20 mouse cellular contexts compared by ENCODE assay signal in genomic region chr4:154386810-154387209, GRCm38 (mm10). TPM values are rescaled to one million over a fixed set of nuclear protein-coding genes. Genes with fewer than 3 reads are reported as not detected.
DNase-seq lines count a peak whose midpoint lies in the region; ATAC-seq and TF ChIP-seq lines count a peak whose summit lies in the region.
"Had no signal": no experiment of that assay in that cellular context is flagged by ENCODE, and none has a peak within 500 bp of the region (broad histone marks: within the 10 kb centered on the region; RNA-seq: fewer than 3 reads in every experiment).

No protein-coding gene starts in this region.

- TF ChIP-seq CTCF in gastrocnemius, adult 2 months (IDR thresholded peaks at IDR 0.05), result no peak

- no peaks in the 10 kb centered on the region for H3K9me3 ChIP-seq in kidney, embryonic 14.5 days (ENCODE audit: control insufficient read depth, low read length)
- no peaks in the 10 kb centered on the region for H3K9me3 ChIP-seq in embryonic facial prominence, embryonic 12.5 days
- H3K9me3 ChIP-seq: liver, embryonic 13.5 days; midbrain, embryonic 12.5 days; stomach, embryonic 15.5 days had no signal

- H3K27me3 ChIP-seq in kidney, embryonic 14.5 days (ENCODE audit: control insufficient read depth, insufficient read depth, low read length), result peaks cover 6% of the 10 kb centered on the region
- H3K27me3 ChIP-seq in embryonic facial prominence, embryonic 12.5 days, result no peaks in the 10 kb centered on the region
- H3K27me3 ChIP-seq: liver, embryonic 13.5 days; stomach, embryonic 15.5 days had no signal

- no peak overlapping the region for H3K27ac ChIP-seq in gastrocnemius, adult 2 months
- H3K27ac ChIP-seq in kidney, embryonic 14.5 days (ENCODE audit: low read depth, low read length), result no peak overlapping the region
- H3K27ac ChIP-seq in embryonic facial prominence, embryonic 12.5 days, result peak overlapping the region; percentile 84
- H3K27ac ChIP-seq: layer of hippocampus, adult 2 months; left cerebral cortex, adult 2 months; liver, embryonic 13.5 days; midbrain, embryonic 12.5 days; stomach, embryonic 15.5 days had no signal

- intact Hi-C loops in gastrocnemius, adult 2 months (cut with DNase I), result no loop called here

- H3K4me1 ChIP-seq in kidney, embryonic 14.5 days (ENCODE audit: control insufficient read depth, insufficient read depth, low read length), result peaks cover 38% of the 10 kb centered on the region
- peaks cover 69% of the 10 kb centered on the region for H3K4me1 ChIP-seq in embryonic facial prominence, embryonic 12.5 days

- WGBS in kidney, embryonic 14.5 days, result 23% methylated on average over 8 of the region's 8 CpGs
- WGBS in embryonic facial prominence, embryonic 12.5 days, result 8% methylated on average over 8 of the region's 8 CpGs

- H3K9ac ChIP-seq in kidney, embryonic 14.5 days (ENCODE audit: low read depth, low read length), result no peak overlapping the region
- no peak overlapping the region for H3K9ac ChIP-seq in embryonic facial prominence, embryonic 12.5 days
- H3K9ac ChIP-seq: liver, embryonic 13.5 days; midbrain, embryonic 12.5 days; stomach, embryonic 15.5 days had no signal

- H3K4me3 ChIP-seq in gastrocnemius, adult 2 months, result no peak overlapping the region
- H3K4me3 ChIP-seq in kidney, embryonic 14.5 days (ENCODE audit: low read length), result no peak overlapping the region
- no peak overlapping the region for H3K4me3 ChIP-seq in embryonic facial prominence, embryonic 12.5 days
- H3K4me3 ChIP-seq: layer of hippocampus, adult 2 months; left cerebral cortex, adult 2 months; liver, embryonic 13.5 days; midbrain, embryonic 12.5 days; stomach, embryonic 15.5 days had no signal

- peak; percentile 67 for ATAC-seq in kidney, embryonic 14.5 days (ENCODE audit: low FRiP score, low TSS enrichment)
- no peak for ATAC-seq in embryonic facial prominence, embryonic 12.5 days (ENCODE audit: insufficient number of reproducible peaks, insufficient read depth, low FRiP score, low TSS enrichment)
- ATAC-seq: activated CD4-positive, CD25-positive, alpha-beta regulatory T cell, adult 4 months; intestine, postnatal 0 days had no signal

- H3K4me2 ChIP-seq in kidney, embryonic 14.5 days (replicated peaks; ENCODE audit: low read depth, low read length), result no peak overlapping the region
- H3K4me2 ChIP-seq in embryonic facial prominence, embryonic 12.5 days (replicated peaks), result no peak overlapping the region
- H3K4me2 ChIP-seq: liver, embryonic 13.5 days; midbrain, embryonic 12.5 days; stomach, embryonic 15.5 days had no signal

- DNase-seq in gastrocnemius, adult 2 months, result peak; percentile 14
- no peak for DNase-seq in gastrocnemius, adult 18-20 months (ENCODE audit: low spot score)
- no peak for DNase-seq in kidney, adult 11 months
- peak; percentile 9 for DNase-seq in NIH3T3 (ENCODE audit: low read depth)
- no peak for DNase-seq in adrenal gland, postnatal 25 days
- no peak for DNase-seq in cerebellum, adult 9-10 months
- DNase-seq: gastrocnemius, postnatal 14 days; liver, embryonic 13.5 days; lung, postnatal 10 days had no signal

- H3K36me3 ChIP-seq in kidney, embryonic 14.5 days (ENCODE audit: control insufficient read depth, insufficient read depth, low read length), result no peaks in the 10 kb centered on the region
- no peaks in the 10 kb centered on the region for H3K36me3 ChIP-seq in embryonic facial prominence, embryonic 12.5 days
- H3K36me3 ChIP-seq: liver, embryonic 13.5 days; midbrain, embryonic 12.5 days; stomach, embryonic 15.5 days had no signal

RNA-seq across cellular contexts. Expression of gene B230104I21Rik, which starts 50.9 kb away (rescaled TPM):
- not detected for total RNA-seq in gastrocnemius, adult 2 months (2021)
- not detected for total RNA-seq in gastrocnemius, adult 18-20 months (2021)
- not detected in 2 replicates for polyA plus RNA-seq in kidney, embryonic 14.5 days (2014; fragmentation: Nextera tagmentation; extraction: Ambion mirVana)
- not detected in 2 replicates for polyA plus RNA-seq in embryonic facial prominence, embryonic 12.5 days (2016; fragmentation: Nextera tagmentation; extraction: Ambion mirVana)
- total RNA-seq in adrenal gland, postnatal 25 days (2021), result not detected in 2 replicates
- total RNA-seq: adrenal gland, postnatal 4 days; gastrocnemius, postnatal 14 days; heart, postnatal 25 days; left cerebral cortex, adult 2 months; MEL had no signal
- polyA plus RNA-seq: activated CD4-positive, CD25-positive, alpha-beta regulatory T cell, adult 4 months; intestine, postnatal 0 days; liver, embryonic 13.5 days; midbrain, embryonic 12.5 days; stomach, embryonic 15.5 days had no signal

Comparison
In these comparisons a context has a peak if more than half of its experiments do, and no peak if none do; other contexts are left out.
1. DNase-seq: peak in gastrocnemius, adult 2 months (single experiment) and NIH3T3 (single experiment); none in gastrocnemius, adult 18-20 months (single experiment), kidney, adult 11 months (single experiment), adrenal gland, postnatal 25 days (single experiment) and cerebellum, adult 9-10 months (single experiment).